In genomic region chrX:153500047-153500345, GRCm38 (mm10) we compare ENCODE assay signal across 8 mouse cellular contexts. TPM values are rescaled to one million over a fixed set of nuclear protein-coding genes. Genes with fewer than 3 reads are reported as not detected.
DNase-seq lines count a peak whose midpoint lies in the region; ATAC-seq lines count a peak whose summit lies in the region.

No protein-coding gene starts in this region.

- H3K4me2 ChIP-seq in lung, embryonic 15.5 days: peak overlapping the region; percentile 79
- H3K4me2 ChIP-seq in forebrain, embryonic 14.5 days (ENCODE audit: low read length): peak overlapping the region; percentile 61
- H3K4me2 ChIP-seq in limb, embryonic 11.5 days (ENCODE audit: low read depth, severe bottlenecking): peak overlapping the region; percentile 72

- no peaks in the 10 kb centered on the region for H3K4me1 ChIP-seq in lung, embryonic 15.5 days
- no peaks in the 10 kb centered on the region for H3K4me1 ChIP-seq in forebrain, embryonic 14.5 days (ENCODE audit: control insufficient read depth, insufficient read depth, low read length)
- no peaks in the 10 kb centered on the region for H3K4me1 ChIP-seq in limb, embryonic 11.5 days (ENCODE audit: control insufficient read depth, insufficient read depth, low read length)

- no peak overlapping the region for H3K27ac ChIP-seq in lung, embryonic 15.5 days
- peak overlapping the region; percentile 97 for H3K27ac ChIP-seq in forebrain, embryonic 14.5 days (ENCODE audit: low read depth, low read length)
- no peak overlapping the region for H3K27ac ChIP-seq in limb, embryonic 11.5 days (replicated peaks; ENCODE audit: low read depth, low read length)

- no peaks in the 10 kb centered on the region for H3K36me3 ChIP-seq in lung, embryonic 15.5 days
- no peaks in the 10 kb centered on the region for H3K36me3 ChIP-seq in forebrain, embryonic 14.5 days (ENCODE audit: control insufficient read depth, insufficient read depth, low read length)
- H3K36me3 ChIP-seq in limb, embryonic 11.5 days (ENCODE audit: control insufficient read depth, insufficient read depth, low read length): no peaks in the 10 kb centered on the region

- H3K4me3 ChIP-seq in lung, embryonic 15.5 days: peak overlapping the region; percentile 58
- peak overlapping the region; percentile 56 for H3K4me3 ChIP-seq in forebrain, embryonic 14.5 days (ENCODE audit: low read depth, low read length)
- H3K4me3 ChIP-seq in limb, embryonic 11.5 days (ENCODE audit: low read depth, low read length): peak overlapping the region; percentile 62

- WGBS in lung, embryonic 15.5 days: 27% methylated on average over 12 of the region's 12 CpGs
- WGBS in forebrain, embryonic 14.5 days: 23% methylated on average over 12 of the region's 12 CpGs
- WGBS in limb, embryonic 11.5 days: 23% methylated on average over 12 of the region's 12 CpGs

- H3K9ac ChIP-seq in lung, embryonic 15.5 days: peak overlapping the region; percentile 71
- H3K9ac ChIP-seq in forebrain, embryonic 14.5 days (ENCODE audit: low read length): peak overlapping the region; percentile 93
- peak overlapping the region; percentile 87 for H3K9ac ChIP-seq in limb, embryonic 11.5 days (ENCODE audit: low read length)

- no peak for ATAC-seq in lung, embryonic 15.5 days (ENCODE audit: borderline replicate concordance, extremely low read depth, low FRiP score, low TSS enrichment)
- ATAC-seq in forebrain, embryonic 14.5 days: no peak
- ATAC-seq in limb, embryonic 11.5 days (ENCODE audit: insufficient number of reproducible peaks, low FRiP score, low TSS enrichment, low read depth): no peak

- no peaks in the 10 kb centered on the region for H3K27me3 ChIP-seq in lung, embryonic 15.5 days
- no peaks in the 10 kb centered on the region for H3K27me3 ChIP-seq in forebrain, embryonic 14.5 days (replicated peaks; ENCODE audit: control insufficient read depth, insufficient read depth, low read length)
- H3K27me3 ChIP-seq in limb, embryonic 11.5 days (ENCODE audit: control insufficient read depth, insufficient read depth, low read length): no peaks in the 10 kb centered on the region

- H3K9me3 ChIP-seq in lung, embryonic 15.5 days: no peaks in the 10 kb centered on the region
- H3K9me3 ChIP-seq in forebrain, embryonic 14.5 days (replicated peaks; ENCODE audit: control insufficient read depth, low read length): no peaks in the 10 kb centered on the region
- H3K9me3 ChIP-seq in limb, embryonic 11.5 days (ENCODE audit: control insufficient read depth, low read length): no peaks in the 10 kb centered on the region

- DNase-seq in adrenal gland, postnatal 10 days: peak; percentile 9
- no peak for DNase-seq in adrenal gland, postnatal 4 days (ENCODE audit: low spot score in 2 of 2)
- no peak for DNase-seq in lung, postnatal 36 days
- peak; percentile 24 for DNase-seq in forebrain, embryonic 14.5 days (ENCODE audit: low spot score)
- DNase-seq in limb, embryonic 11.5 days (ENCODE audit: low spot score): no peak
- DNase-seq in retina, postnatal 1 day: peak; percentile 11
- DNase-seq in yolk sac, embryonic 10.5 days (ENCODE audit: low spot score): no peak

RNA-seq across cellular contexts. Expression of gene Ubqln2, which starts 2.0 kb away (rescaled TPM):
- 10 to 100 TPM; 42.2 to 43.1 TPM for total RNA-seq in adrenal gland, postnatal 10 days (2021)
- total RNA-seq in adrenal gland, postnatal 4 days (2021): 10 to 100 TPM; 64.4 to 70.0 TPM
- 19.6 and 20.3 TPM in 2 replicates for polyA plus RNA-seq in lung, embryonic 15.5 days (2015; fragmentation: Nextera tagmentation; extraction: Ambion mirVana)
- 45.9 and 49.9 TPM in 2 replicates for polyA plus RNA-seq in forebrain, embryonic 14.5 days (2014; fragmentation: Nextera tagmentation; extraction: Ambion mirVana)
- polyA plus RNA-seq in limb, embryonic 11.5 days (2014; fragmentation: Nextera tagmentation; extraction: Ambion mirVana): 44.0 and 50.3 TPM in 2 replicates

RNA-seq across cellular contexts. Expression of gene Cypt3, which starts 58.4 kb away (rescaled TPM):
- not detected for total RNA-seq in adrenal gland, postnatal 10 days (2021)
- not detected for total RNA-seq in adrenal gland, postnatal 4 days (2021)
- polyA plus RNA-seq in lung, embryonic 15.5 days (2015; fragmentation: Nextera tagmentation; extraction: Ambion mirVana): not detected in 2 replicates
- not detected in 2 replicates for polyA plus RNA-seq in forebrain, embryonic 14.5 days (2014; fragmentation: Nextera tagmentation; extraction: Ambion mirVana)
- polyA plus RNA-seq in limb, embryonic 11.5 days (2014; fragmentation: Nextera tagmentation; extraction: Ambion mirVana): not detected in 2 replicates

Comparison
In these comparisons a context has a peak if more than half of its experiments do, and no peak if none do; other contexts are left out.
1. DNase-seq: peak in adrenal gland, postnatal 10 days (single experiment), forebrain, embryonic 14.5 days (single experiment) and retina, postnatal 1 day (single experiment); none in adrenal gland, postnatal 4 days (0 of 2), lung, postnatal 36 days (single experiment), limb, embryonic 11.5 days (single experiment) and yolk sac, embryonic 10.5 days (single experiment).
2. Peak in every context shown above with its lines, with median percentiles within 50 percentile points of each other: H3K4me2 ChIP-seq, H3K4me3 ChIP-seq and H3K9ac ChIP-seq.